Mouse (Mus musculus): ENCODE data around the gene Hbb-bh1. TPM values are rescaled to one million over a fixed set of nuclear protein-coding genes. Genes with fewer than 3 reads are reported as not detected.

The Hbb-bh1 gene
- polyA plus RNA-seq (2015; fragmentation: Nextera tagmentation; extraction: Ambion mirVana): 1.8 and 2.5 TPM in 2 replicates

- WGBS: 86% methylated on average over 2 of the region's 2 CpGs
- no peak within 1 kb of the TSS for H3K27ac ChIP-seq
- H3K4me1 ChIP-seq: no peaks in the 10 kb centered on the region
- H3K36me3 ChIP-seq (replicated peaks): no peaks in the 10 kb centered on the region
- no peaks in the 10 kb centered on the region for H3K27me3 ChIP-seq (replicated peaks)
- ATAC-seq (replicated peaks): no peak
- H3K4me2 ChIP-seq: no peak within 1 kb of the TSS
- H3K9me3 ChIP-seq: no peaks in the 10 kb centered on the region
- H3K4me3 ChIP-seq: no peak within 1 kb of the TSS
- H3K9ac ChIP-seq: no peak within 1 kb of the TSS
Measured at GRCm38 (mm10) chr7:103843034-103843433, at the start of gene Hbb-bh1. Gene Hbb-bh1 (minus strand): TSS chr7:103843164.

GRCm38 (mm10) chr7:103886152-103886551, 43.2 kb upstream of the Hbb-bh1 start, which contains the start of gene Olfr66:
Gene Olfr66 (minus strand): TSS chr7:103886252.
- no peak within 1 kb of the TSS for H3K4me3 ChIP-seq
- no peaks in the 10 kb centered on the region for H3K36me3 ChIP-seq (replicated peaks)
- ATAC-seq (replicated peaks): no peak
- no peak within 1 kb of the TSS for H3K4me2 ChIP-seq
- H3K27ac ChIP-seq: no peak within 1 kb of the TSS
- H3K9ac ChIP-seq: no peak within 1 kb of the TSS
- H3K9me3 ChIP-seq: no peaks in the 10 kb centered on the region
- H3K27me3 ChIP-seq (replicated peaks): no peaks in the 10 kb centered on the region
- H3K4me1 ChIP-seq: no peaks in the 10 kb centered on the region

GRCm38 (mm10) chr7:103877093-103877492, 34.1 kb upstream of the Hbb-bh1 start:
- Histone ChIP-seq H3K9ac (no peak overlapping the region), H3K4me3 (no peak overlapping the region), H3K4me1 (no peaks in the 10 kb centered on the region), H3K4me2 (no peak overlapping the region), H3K36me3 (replicated peaks) (no peaks in the 10 kb centered on the region), H3K27ac (no peak overlapping the region), H3K9me3 (no peaks in the 10 kb centered on the region), H3K27me3 (replicated peaks) (no peaks in the 10 kb centered on the region)
- no peak for ATAC-seq (replicated peaks)
- 84% methylated on average over 2 of the region's 2 CpGs for WGBS

- H3K36me3 ChIP-seq (replicated peaks): no peaks in the 10 kb centered on the region
- no peaks in the 10 kb centered on the region for H3K4me1 ChIP-seq
- H3K27me3 ChIP-seq (replicated peaks): no peaks in the 10 kb centered on the region
- H3K4me3 ChIP-seq: no peak overlapping the region
- WGBS: 59% methylated on average over 5 of the region's 5 CpGs
- H3K27ac ChIP-seq: no peak overlapping the region
- no peak for ATAC-seq (replicated peaks)
- H3K9me3 ChIP-seq: no peaks in the 10 kb centered on the region
- no peak overlapping the region for H3K4me2 ChIP-seq
- H3K9ac ChIP-seq: no peak overlapping the region
Measured at GRCm38 (mm10) chr7:103874451-103874850, 31.5 kb upstream of the Hbb-bh1 start.

- H3K36me3 ChIP-seq (replicated peaks): no peaks in the 10 kb centered on the region
- no peak for ATAC-seq (replicated peaks)
- H3K4me3 ChIP-seq: no peak overlapping the region
- WGBS: 13% methylated on average over 1 of the region's 1 CpGs
- no peaks in the 10 kb centered on the region for H3K27me3 ChIP-seq (replicated peaks)
- H3K9ac ChIP-seq: no peak overlapping the region
- no peaks in the 10 kb centered on the region for H3K4me1 ChIP-seq
- no peak overlapping the region for H3K4me2 ChIP-seq
- no peak overlapping the region for H3K27ac ChIP-seq
- no peaks in the 10 kb centered on the region for H3K9me3 ChIP-seq
Measured at GRCm38 (mm10) chr7:103873064-103873463, 30.1 kb upstream of the Hbb-bh1 start.

- Histone ChIP-seq H3K9ac (no peak overlapping the region), H3K4me3 (no peak overlapping the region), H3K4me1 (no peaks in the 10 kb centered on the region), H3K9me3 (no peaks in the 10 kb centered on the region), H3K27me3 (replicated peaks) (no peaks in the 10 kb centered on the region), H3K27ac (no peak overlapping the region), H3K36me3 (replicated peaks) (no peaks in the 10 kb centered on the region), H3K4me2 (no peak overlapping the region)
- ATAC-seq (replicated peaks): no peak
Measured at GRCm38 (mm10) chr7:103870667-103871066, 27.7 kb upstream of the Hbb-bh1 start.

- no peaks in the 10 kb centered on the region for H3K27me3 ChIP-seq (replicated peaks)
- ATAC-seq (replicated peaks): no peak
- H3K4me3 ChIP-seq: no peak overlapping the region
- no peaks in the 10 kb centered on the region for H3K4me1 ChIP-seq
- no peak overlapping the region for H3K4me2 ChIP-seq
- H3K36me3 ChIP-seq (replicated peaks): no peaks in the 10 kb centered on the region
- no peak overlapping the region for H3K9ac ChIP-seq
- no peak overlapping the region for H3K27ac ChIP-seq
- no peaks in the 10 kb centered on the region for H3K9me3 ChIP-seq
Measured at GRCm38 (mm10) chr7:103865716-103866115, 22.8 kb upstream of the Hbb-bh1 start.

- H3K9ac ChIP-seq: no peak overlapping the region
- no peak for ATAC-seq (replicated peaks)
- H3K4me2 ChIP-seq: no peak overlapping the region
- WGBS: 89% methylated on average over 3 of the region's 3 CpGs
- no peaks in the 10 kb centered on the region for H3K9me3 ChIP-seq
- H3K4me3 ChIP-seq: no peak overlapping the region
- H3K27ac ChIP-seq: no peak overlapping the region
- H3K36me3 ChIP-seq (replicated peaks): no peaks in the 10 kb centered on the region
- no peaks in the 10 kb centered on the region for H3K27me3 ChIP-seq (replicated peaks)
- no peaks in the 10 kb centered on the region for H3K4me1 ChIP-seq
Measured at GRCm38 (mm10) chr7:103861531-103861930, 18.6 kb upstream of the Hbb-bh1 start.

GRCm38 (mm10) chr7:103860855-103861254, 17.9 kb upstream of the Hbb-bh1 start:
- H3K27me3 ChIP-seq (replicated peaks): no peaks in the 10 kb centered on the region
- no peak overlapping the region for H3K4me3 ChIP-seq
- H3K4me2 ChIP-seq: no peak overlapping the region
- no peaks in the 10 kb centered on the region for H3K4me1 ChIP-seq
- H3K36me3 ChIP-seq (replicated peaks): no peaks in the 10 kb centered on the region
- H3K27ac ChIP-seq: no peak overlapping the region
- ATAC-seq (replicated peaks): no peak
- WGBS: 76% methylated on average over 1 of the region's 1 CpGs
- H3K9ac ChIP-seq: no peak overlapping the region
- no peaks in the 10 kb centered on the region for H3K9me3 ChIP-seq

GRCm38 (mm10) chr7:103859076-103859475, 16.1 kb upstream of the Hbb-bh1 start:
- Histone ChIP-seq H3K4me1 (no peaks in the 10 kb centered on the region), H3K4me2 (no peak overlapping the region), H3K27me3 (replicated peaks) (no peaks in the 10 kb centered on the region), H3K27ac (no peak overlapping the region), H3K9ac (no peak overlapping the region), H3K9me3 (no peaks in the 10 kb centered on the region), H3K36me3 (replicated peaks) (no peaks in the 10 kb centered on the region), H3K4me3 (no peak overlapping the region)
- no peak for ATAC-seq (replicated peaks)
- WGBS: 71% methylated on average over 2 of the region's 2 CpGs

GRCm38 (mm10) chr7:103854669-103855068, 11.7 kb upstream of the Hbb-bh1 start:
- no peak for ATAC-seq (replicated peaks)
- 73% methylated on average over 1 of the region's 1 CpGs for WGBS

GRCm38 (mm10) chr7:103853090-103853489, 10.1 kb upstream of the Hbb-bh1 start, which contains the start of gene Hbb-y:
Gene Hbb-y (minus strand): TSS chr7:103853216.
- no peak within 1 kb of the TSS for H3K9ac ChIP-seq
- WGBS: 78% methylated on average over 2 of the region's 2 CpGs

More at GRCm38 (mm10) chr7:103854669-103855068, 11.7 kb upstream of the Hbb-bh1 start:
- Histone ChIP-seq H3K27me3 (replicated peaks) (no peaks in the 10 kb centered on the region), H3K9me3 (no peaks in the 10 kb centered on the region), H3K27ac (no peak overlapping the region), H3K9ac (no peak overlapping the region), H3K36me3 (replicated peaks) (no peaks in the 10 kb centered on the region), H3K4me3 (no peak overlapping the region), H3K4me2 (no peak overlapping the region), H3K4me1 (no peaks in the 10 kb centered on the region)

GRCm38 (mm10) chr7:103844525-103845325, 1.8 kb upstream of the Hbb-bh1 start:
- H3K27me3 ChIP-seq (replicated peaks): no peaks in the 10 kb centered on the region
- H3K4me1 ChIP-seq: no peaks in the 10 kb centered on the region
- no peak overlapping the region for H3K27ac ChIP-seq
- H3K36me3 ChIP-seq (replicated peaks): no peaks in the 10 kb centered on the region
- WGBS: 76% methylated on average over 2 of the region's 2 CpGs
- ATAC-seq (replicated peaks): no peak
- H3K9me3 ChIP-seq: no peaks in the 10 kb centered on the region
- no peak overlapping the region for H3K9ac ChIP-seq
- H3K4me2 ChIP-seq: no peak overlapping the region
- no peak overlapping the region for H3K4me3 ChIP-seq

More at GRCm38 (mm10) chr7:103853090-103853489, 10.1 kb upstream of the Hbb-bh1 start, which contains the start of gene Hbb-y:
- H3K27me3 ChIP-seq (replicated peaks): no peaks in the 10 kb centered on the region
- no peak within 1 kb of the TSS for H3K27ac ChIP-seq
- H3K9me3 ChIP-seq: no peaks in the 10 kb centered on the region
- no peak for ATAC-seq (replicated peaks)
- H3K4me2 ChIP-seq: no peak within 1 kb of the TSS
- no peaks in the 10 kb centered on the region for H3K4me1 ChIP-seq
- H3K4me3 ChIP-seq: no peak within 1 kb of the TSS
- no peaks in the 10 kb centered on the region for H3K36me3 ChIP-seq (replicated peaks)

All from midbrain, embryonic 15.5 days (tissue).